ENCODE assay signal across 8 mouse cellular contexts in the genomic region with DNA sequence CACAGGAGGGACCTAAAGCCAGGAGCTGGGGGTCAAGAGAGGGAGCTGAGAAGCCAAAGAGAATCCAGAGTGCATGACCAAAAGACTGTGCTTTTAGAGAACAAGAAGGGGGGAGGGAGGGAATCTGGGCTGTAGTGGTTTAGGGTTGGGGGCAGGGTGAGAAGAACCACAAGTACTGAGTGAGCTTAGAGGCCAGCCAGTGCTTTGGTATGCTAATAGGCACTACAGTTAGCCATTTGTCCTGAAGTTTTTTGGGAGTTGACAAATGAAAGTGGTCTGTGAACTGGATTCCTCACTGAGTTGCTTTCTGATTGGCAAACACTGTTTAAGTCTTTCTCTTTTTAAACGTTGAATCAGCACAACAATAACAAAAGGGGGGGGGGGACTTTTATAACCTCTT.
DNase-seq lines count a peak whose midpoint lies in the region; ATAC-seq and TF ChIP-seq lines count a peak whose summit lies in the region.

No protein-coding gene starts in this region.

- H3K9me3 ChIP-seq in forebrain, embryonic 13.5 days (replicated peaks) = no peaks in the 10 kb centered on the region
- H3K9me3 ChIP-seq in lung, embryonic 16.5 days (ENCODE audit: control insufficient read depth, low read length) = no peaks in the 10 kb centered on the region

- no peak for TF ChIP-seq POLR2A in lung, adult 2 months (IDR thresholded peaks at IDR 0.05; ENCODE audit: borderline replicate concordance, extremely low read depth, low read depth, low read length)

- peaks cover 4% of the 10 kb centered on the region; the same call in 1 of the 2 replicates for H3K4me1 ChIP-seq in lung, adult 2 months (ENCODE audit: control insufficient read depth, insufficient read depth, low read length)
- peaks cover 8% of the 10 kb centered on the region for H3K4me1 ChIP-seq in forebrain, embryonic 13.5 days
- H3K4me1 ChIP-seq in lung, embryonic 16.5 days (replicated peaks; ENCODE audit: control insufficient read depth, insufficient read depth, low read length) = peaks cover 22% of the 10 kb centered on the region

- no peak overlapping the region for H3K4me2 ChIP-seq in forebrain, embryonic 13.5 days
- no peak overlapping the region for H3K4me2 ChIP-seq in lung, embryonic 16.5 days (ENCODE audit: low read depth, low read length)

- ATAC-seq in forebrain, embryonic 13.5 days = peak; percentile 83
- peak; percentile 89 for ATAC-seq in lung, embryonic 16.5 days (ENCODE audit: low read depth)

- H3K4me3 ChIP-seq in lung, adult 2 months (replicated peaks; ENCODE audit: extremely low read depth, low read depth, low read length) = no peak overlapping the region
- no peak overlapping the region for H3K4me3 ChIP-seq in forebrain, embryonic 13.5 days
- H3K4me3 ChIP-seq in lung, embryonic 16.5 days (ENCODE audit: low read length) = no peak overlapping the region

- TF ChIP-seq CTCF in lung, adult 2 months (IDR thresholded peaks at IDR 0.05; ENCODE audit: insufficient read depth, low read length) = no peak

- WGBS in lung, adult 2 months = 3% methylated on average over 1 of the region's 1 CpGs
- 6% methylated on average over 1 of the region's 1 CpGs for WGBS in forebrain, embryonic 13.5 days
- WGBS in lung, embryonic 16.5 days = 14% methylated on average over 1 of the region's 1 CpGs

- H3K27ac ChIP-seq in forebrain, embryonic 13.5 days = no peak overlapping the region
- H3K27ac ChIP-seq in lung, embryonic 16.5 days (ENCODE audit: low read length) = peak overlapping the region; percentile 70; the same call in 1 of the 2 replicates

- DNase-seq in lung, adult 18-20 months = peak; percentile 20 to 60
- no peak for DNase-seq in lung, adult 2 months
- DNase-seq in retina, postnatal 1 day = peak; percentile 22
- no peak for DNase-seq in heart, adult 18-20 months
- no peak for DNase-seq in MN1 (ENCODE audit: low spot score)
- no peak for DNase-seq in urinary bladder, postnatal 25 days (ENCODE audit: low spot score)

- no peak overlapping the region for H3K9ac ChIP-seq in forebrain, embryonic 13.5 days
- H3K9ac ChIP-seq in lung, embryonic 16.5 days (ENCODE audit: low read length) = no peak overlapping the region

- no peaks in the 10 kb centered on the region for H3K36me3 ChIP-seq in forebrain, embryonic 13.5 days (ENCODE audit: poor library complexity, severe bottlenecking)
- no peaks in the 10 kb centered on the region for H3K36me3 ChIP-seq in lung, embryonic 16.5 days (ENCODE audit: control insufficient read depth, insufficient read depth, low read length)

- no peaks in the 10 kb centered on the region for H3K27me3 ChIP-seq in forebrain, embryonic 13.5 days
- H3K27me3 ChIP-seq in lung, embryonic 16.5 days (ENCODE audit: control insufficient read depth, insufficient read depth, low read depth, low read length) = no peaks in the 10 kb centered on the region

Comparison
In these comparisons a context has a peak if more than half of its experiments do, and no peak if none do; other contexts are left out.
1. DNase-seq: peak in lung, adult 18-20 months (2 of 2) and retina, postnatal 1 day (single experiment); none in lung, adult 2 months (single experiment), heart, adult 18-20 months (0 of 2), MN1 (single experiment) and urinary bladder, postnatal 25 days (single experiment).